Mouse (Mus musculus) heart, postnatal 0 days (tissue): Measurements from ENCODE around the gene 1700037C18Rik.

ENCODE experiments used
- CTCF ChIP-seq: IDR thresholded peaks from 2 replicates; pipeline ENCODE4 v1.5.1; 2016; ENCODE audit warnings: antibody characterized with exemption, control low read depth, low read depth
- EP300 ChIP-seq: IDR thresholded peaks from 2 replicates; pipeline ENCODE4 v1.6.1; 2016; ENCODE audit warnings: antibody characterized with exemption, low read depth

GRCm38 (mm10) chr16:3847871-3848270 is 60.6 kb downstream of the 1700037C18Rik start:
- TF ChIP-seq EP300 (no peak), CTCF (no peak)
